Mouse (Mus musculus) testis, postnatal 10 days (tissue): Measurements from ENCODE around the gene Mars2.
A peak's percentile ranks its signal among the peaks of the same experiment; 100 is the strongest.

Experiments
- DNase-seq: peaks from one replicate; pipeline ENCODE4 v3.0.0; 2021; ENCODE audit warnings: low spot score

Gene Mars2

DNA sequence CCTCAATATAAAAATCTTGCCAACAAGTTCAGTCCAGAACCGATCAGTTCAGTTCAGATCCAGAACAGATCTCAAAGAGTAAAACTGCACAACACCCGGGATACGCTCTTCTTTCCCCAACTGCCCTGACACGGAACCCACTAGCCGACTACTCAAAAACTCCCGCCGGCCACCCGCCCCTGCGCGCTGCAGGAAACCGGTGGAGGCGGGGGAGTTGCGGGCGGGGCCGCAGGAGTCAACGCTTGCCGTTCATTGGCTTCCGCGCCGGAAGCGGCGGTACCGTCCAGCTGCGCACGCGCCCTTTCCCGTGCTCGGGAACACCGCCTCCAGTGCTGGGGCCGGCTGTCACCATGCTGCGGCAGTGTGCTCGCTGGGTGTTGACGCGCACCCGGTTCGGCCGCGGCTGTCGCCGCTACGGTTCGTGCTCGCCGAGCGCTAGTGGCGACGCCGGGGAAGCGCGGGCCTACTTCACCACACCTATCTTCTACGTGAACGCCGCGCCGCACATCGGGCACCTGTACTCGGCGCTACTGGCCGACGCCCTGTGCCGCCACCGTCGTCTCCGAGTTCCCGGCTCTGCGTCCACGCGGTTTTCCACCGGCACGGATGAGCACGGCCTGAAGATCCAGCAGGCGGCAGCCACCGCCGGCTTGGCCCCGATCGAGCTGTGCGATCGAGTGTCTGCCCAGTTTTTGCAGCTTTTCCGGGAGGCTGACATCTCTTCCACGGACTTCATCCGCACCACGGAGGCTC, at the start of gene Mars2:
Gene Mars2 (plus strand): TSS at position 288 of the 753 bp plus-strand sequence.
- peak; percentile 98 for DNase-seq

DNA sequence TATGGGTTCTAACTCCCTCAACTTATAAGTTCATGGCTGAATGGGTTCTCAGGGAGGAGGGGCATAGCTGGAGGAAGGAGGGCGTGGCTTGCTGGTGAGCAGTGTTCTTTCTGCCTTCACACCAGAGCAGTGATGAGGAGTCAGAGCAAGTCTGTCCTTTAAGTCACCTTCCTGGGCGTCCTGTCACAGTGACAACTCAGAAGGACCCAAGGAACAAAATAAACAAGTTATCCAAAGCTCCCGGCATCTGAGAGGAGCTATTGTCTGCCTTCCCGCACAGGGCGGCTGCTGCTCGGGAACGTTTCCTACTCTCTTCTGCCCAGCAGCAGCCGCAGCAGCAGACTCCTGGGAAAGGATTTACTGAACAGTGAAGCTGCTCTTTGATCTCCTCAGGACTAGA, 45.0 kb upstream of the Mars2 start:
- no peak for DNase-seq

DNA sequence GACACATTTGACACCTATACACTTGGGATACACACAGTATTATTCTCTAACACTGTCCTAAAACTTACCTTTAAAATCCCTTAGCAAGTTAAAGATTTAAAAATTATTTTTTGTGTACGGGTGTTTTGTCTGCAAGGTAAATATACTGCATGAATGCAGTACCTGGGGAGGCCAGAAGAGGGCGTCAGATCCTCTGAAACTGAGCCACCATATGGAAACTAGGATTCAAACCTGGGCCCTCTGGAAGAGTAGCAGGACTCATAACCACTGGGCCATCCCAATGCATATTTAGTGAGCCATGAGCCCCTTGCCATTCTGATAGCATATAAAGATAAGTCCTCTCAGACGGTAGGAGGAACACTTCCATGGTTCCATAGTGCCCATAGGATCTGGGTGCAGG, 44.2 kb upstream of the Mars2 start:
- DNase-seq, result peak; percentile 68

DNA sequence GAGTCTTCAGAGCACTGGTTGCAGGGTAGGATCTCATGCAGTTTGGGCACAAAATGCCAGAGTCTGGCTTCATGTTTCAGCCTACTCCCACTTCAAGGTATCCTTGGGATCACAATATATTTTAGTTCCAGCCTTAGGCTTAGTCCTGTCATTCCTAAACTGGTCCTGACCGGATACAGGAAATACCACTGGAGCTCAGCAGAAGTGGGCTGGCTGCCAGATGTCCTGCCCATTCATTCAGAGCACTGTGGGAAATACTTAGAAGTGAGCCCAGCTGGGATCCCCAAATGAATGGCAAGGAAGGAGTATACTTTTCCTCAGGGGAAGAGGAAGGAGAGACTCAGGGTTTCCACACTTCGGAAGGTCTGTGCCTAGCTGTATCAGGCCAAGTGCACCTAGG, 43.7 kb upstream of the Mars2 start:
- DNase-seq, result peak; percentile 61

DNA sequence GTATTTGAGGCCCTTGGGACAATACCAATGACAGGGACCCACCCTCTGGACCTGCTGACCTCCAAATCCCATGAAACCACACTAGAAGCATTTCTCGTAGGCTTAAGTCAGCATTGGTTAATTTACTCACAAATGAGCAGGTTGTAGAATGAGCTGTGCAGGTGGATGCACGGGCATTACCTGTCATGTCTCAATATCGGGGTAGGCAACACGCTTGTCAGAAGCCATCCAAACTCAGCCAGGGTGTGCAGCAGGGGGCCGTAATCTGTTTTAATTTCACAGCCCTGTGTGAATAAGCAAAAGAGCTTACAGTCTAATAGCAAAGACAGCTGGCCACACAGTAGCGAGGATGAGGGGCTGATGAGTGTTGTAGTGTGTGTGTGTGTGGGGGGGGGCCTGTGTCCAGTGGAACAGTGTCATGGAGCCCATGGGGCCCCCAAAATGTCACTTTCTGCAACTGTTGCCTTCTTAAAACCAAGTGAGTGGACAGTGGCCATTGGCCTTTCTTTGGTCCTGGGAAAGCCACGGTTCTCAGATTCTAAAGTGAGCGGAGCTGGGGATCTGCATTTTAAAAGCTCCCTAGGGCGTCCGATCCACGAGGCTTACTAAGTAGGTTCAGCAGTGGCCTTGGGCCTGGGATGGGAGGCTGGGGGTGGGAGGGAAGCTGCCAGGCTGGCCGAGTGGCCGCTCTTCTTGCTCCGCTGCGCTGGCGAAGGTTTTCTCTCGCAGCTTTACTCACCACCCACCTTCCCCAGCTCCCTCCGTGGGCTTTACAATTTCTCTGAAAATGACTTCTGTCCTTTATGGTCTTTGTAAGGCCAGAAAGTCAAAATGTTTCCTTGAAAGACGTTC, 42.7 kb upstream of the Mars2 start:
- DNase-seq, result no peak

DNA sequence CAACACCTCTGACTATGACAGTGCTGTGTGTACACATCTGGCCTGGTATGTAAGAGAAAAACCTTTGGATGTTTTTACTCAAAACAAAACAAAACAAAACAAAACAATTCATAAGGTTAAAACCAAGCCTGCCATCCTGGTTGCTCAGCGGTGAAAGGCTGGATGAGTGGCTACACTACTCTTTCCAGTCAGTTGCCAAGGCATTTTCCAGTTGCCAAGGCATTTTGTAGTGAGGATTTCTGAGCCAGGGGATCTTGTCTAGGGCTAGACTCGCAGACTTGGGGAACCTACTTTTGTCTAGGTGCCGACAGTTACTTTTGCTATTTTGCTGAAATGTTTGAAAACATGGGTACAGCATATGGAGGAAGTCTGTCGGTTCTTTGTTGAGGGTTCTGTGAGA, 42.0 kb upstream of the Mars2 start:
- no peak for DNase-seq

DNA sequence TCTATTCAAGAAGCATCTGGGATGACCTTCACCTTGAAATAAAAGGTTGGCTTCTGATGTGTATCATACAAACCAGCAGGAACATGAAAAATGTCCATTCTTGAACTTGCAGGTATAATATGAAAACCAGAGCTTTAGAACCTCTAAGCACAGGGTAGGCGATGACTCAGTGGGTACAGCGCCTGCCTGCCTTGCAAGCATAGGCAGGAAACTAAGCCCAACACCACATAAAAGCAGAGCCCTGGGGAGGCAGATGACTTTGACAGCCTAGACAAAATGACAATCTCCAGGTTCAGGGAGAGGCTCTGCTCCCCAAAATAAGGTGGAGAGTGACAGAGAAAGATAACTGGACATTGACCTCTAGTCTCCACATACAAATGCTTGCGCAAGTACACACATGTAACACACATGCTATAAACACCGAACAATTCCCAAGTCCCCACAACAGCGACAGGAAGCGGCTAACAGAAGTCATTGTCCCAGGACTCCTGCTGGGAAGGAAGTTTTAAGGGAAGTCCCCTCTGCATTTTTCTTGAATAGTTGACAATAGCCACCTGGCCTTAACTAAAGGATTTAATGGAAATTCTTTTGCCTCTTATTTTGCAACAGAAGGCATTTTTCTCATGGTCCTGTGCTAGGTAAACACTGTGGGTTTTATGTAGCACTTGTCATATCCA, 40.5 kb upstream of the Mars2 start:
- DNase-seq, result no peak

DNA sequence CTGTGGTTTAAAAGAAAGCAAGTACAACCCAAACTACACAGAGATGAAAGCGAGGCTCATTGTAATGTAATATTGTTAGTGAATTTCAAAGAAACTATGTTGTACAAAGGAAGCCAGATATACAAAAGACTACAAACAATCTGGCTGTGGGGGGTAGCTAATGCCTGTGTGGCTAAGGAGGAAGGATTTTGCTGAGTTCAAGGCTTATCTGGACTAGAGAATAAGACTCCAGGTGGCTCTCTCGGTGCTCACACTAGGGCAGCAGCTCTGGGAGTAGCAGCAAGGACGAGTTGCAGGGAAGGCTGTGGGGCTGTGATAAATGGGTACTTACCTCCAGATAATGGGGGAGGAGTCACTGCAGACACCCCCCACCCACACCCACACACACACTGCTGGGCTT, 38.3 kb upstream of the Mars2 start:
- DNase-seq, result no peak

DNA sequence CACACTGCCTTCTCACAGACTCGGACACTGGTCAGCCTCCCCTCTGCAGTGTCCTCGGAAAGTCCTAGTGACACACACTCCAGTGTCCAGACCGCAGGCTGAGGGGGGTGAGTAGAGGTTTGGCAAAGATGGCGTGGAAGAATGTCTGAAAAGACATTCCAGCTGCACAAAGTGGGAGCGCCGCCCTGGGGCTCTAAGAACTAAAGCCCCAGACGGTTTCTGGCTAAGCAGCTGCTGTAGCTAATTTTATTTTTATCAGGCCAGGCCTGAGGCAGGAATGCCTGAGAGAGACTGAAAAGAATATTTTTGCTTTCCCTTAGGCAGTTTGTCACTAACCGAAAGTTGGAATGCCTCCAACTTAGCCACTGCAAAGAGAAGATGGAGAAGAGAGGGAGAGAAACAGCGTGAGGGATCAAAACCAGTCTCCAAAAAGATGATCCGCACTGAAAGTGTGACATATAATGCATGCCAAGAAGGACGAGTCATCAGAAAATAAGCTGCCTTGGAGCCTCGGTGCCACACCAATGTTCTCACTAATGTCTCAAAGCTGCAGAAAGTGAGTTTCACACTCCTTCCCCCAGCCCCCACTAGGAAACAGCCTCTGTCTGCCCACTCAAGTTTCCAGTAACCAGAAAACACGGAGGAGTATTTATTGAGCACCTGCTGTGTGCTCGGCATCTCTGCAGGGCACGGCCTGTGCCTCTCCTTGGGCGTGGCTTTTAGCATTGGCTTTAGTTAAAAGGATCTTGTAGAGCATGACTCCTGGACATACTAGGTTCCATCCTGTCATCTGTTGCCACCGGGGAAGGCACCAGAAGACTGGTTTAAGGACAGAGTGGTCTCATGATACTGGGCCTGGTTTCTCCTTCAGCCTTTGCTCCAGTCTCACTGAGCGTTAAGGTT, 34.9 kb upstream of the Mars2 start:
- DNase-seq, result peak; percentile 60

DNA sequence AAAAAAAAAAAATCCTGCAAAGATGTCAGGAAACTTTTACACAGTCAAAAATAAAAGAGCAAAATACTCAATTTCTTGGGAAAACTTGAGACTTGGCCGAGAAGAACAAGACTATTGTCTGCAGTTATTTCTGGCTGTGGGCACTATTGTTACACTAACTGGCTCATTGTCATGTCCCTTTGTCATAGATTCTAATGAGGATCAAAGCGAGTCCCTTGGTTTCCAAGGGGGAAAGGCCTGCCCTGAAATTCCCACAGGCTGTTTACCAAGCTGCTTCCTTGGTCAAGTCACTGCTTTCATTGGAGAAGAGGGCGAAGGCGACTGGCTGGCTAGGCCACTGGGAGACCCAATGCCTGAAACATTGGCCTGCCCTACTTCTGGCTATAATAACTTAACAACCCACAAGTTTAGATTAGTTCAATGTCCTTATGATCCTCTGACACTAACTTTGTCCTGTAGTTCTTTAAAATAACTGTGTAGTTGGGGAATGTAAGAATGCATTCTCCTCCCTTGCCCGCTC, 31.1 kb upstream of the Mars2 start:
- no peak for DNase-seq

DNA sequence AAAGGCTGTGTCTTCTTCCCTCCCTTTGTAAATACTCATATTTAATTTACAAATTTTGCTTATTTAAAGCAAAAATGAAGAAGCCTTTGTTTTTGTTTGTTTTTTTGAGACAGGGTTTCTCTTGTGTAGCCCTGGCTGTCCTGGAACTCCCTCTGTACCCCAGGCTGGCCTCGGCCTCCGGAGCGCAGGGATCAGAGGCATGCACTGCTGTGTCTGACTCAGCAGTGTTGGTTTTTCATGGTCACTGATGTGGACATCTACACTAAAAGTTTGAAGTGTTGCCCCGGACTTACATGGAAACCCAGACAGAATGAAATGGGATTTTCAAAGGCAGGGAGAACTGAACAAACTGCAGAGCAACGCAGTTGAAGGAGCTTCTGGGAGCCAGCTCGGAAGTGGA, 29.4 kb upstream of the Mars2 start:
- DNase-seq, result no peak

DNA sequence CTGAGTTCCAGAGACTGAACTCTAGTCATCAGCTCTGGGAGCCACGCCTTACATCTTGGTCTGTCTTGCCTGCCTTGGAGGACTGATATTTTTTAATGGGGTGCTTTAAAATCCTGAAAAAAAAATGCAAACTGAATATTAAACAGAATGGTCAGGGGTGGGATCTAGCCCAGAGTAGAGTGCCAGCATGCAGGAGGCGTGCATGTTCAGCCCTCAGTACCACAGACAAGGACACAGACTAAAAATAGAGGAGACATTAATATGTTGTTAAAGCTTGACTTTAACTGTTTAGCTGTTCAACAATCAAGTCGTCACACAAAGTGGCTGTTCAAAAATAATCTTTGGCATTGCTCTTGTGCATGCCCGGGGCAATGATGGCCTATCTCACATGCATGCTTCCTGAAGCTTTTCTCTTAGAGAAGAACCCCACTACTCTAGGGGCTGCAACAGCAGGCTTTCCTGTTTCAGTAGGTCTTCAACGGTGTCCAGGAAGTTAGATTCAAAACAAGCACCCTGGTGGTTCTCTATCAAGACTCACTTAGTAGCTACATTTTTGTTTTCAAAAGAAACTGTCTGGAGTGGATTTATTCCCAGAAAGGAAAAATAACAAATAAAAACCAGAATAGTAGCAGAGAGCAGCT, 28.4 kb upstream of the Mars2 start:
- DNase-seq, result no peak

DNA sequence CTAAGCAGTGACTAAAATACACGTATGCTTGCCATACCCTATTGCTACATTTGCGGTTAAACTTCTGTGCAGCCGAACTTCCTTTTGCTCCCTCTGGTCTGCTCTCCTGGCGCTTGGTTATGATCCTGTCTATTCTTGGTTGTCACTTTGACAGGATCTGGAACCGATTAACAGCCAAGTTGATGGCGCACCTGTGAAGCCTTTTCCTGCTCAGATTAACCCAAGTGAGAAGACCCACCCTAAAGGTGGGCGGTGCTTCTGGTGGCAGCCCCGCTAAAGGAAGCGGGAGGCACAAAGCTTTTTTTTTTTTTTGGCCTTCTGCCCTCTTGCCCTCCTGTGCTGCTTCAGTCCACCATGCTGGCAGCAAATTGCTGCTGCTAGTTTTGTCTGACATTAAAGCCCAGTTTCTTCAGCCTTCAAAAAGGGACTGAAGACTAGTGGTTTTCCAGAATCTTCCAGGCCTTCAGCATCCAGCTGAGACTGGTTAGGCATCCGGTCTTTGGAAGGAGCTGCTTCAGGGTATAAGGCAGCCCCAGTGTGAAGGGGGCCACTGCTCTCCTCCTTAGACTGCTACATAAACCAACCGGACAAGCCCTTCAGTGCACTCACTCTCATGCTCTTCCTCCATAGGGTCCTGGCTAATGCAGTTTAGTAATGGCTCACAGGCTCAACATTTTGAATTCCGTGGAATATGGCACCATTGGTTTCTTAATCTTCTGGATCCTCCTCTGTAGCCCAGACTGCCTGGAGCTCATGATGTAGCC, 26.6 kb upstream of the Mars2 start:
- DNase-seq, result no peak

DNA sequence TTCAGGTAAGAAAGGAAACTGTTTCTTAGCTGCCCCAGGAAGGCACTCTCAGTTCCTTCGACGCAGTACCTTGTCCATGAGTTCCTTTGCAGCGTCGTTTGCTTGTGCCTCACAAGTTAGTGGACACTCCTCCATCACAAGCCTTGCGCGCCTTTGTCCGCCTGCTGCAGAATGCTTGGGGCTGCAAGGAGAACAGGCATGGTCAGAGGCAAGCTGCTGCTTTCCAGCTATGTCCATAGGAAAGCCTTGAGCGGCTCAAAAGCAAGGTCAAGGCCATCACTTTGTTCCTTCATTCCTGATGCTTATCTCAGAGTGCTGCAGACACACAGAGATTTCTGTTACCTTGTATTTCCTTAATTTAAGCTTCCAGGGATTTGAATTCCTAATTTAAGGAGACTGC, 25.9 kb upstream of the Mars2 start:
- DNase-seq, result peak; percentile 41

DNA sequence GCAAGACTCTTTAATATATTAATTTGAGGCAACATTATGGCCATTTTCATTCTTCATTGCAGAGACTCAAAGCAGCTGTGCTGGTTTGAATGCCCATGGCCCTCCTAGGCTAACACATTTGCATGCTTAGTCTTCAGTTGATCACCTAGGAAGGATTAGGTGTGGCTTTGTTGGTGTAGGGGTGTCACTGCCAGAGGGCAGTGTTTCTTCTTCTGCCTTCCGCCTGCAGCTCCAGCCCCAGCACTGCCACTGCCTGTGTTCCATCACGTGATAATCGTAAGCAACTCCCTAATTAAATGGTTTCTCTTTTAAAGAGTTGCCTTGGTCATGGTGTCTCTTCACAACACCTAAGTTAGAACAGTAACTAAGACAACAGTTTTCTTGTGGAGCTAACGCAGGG, 24.2 kb upstream of the Mars2 start:
- no peak for DNase-seq

DNA sequence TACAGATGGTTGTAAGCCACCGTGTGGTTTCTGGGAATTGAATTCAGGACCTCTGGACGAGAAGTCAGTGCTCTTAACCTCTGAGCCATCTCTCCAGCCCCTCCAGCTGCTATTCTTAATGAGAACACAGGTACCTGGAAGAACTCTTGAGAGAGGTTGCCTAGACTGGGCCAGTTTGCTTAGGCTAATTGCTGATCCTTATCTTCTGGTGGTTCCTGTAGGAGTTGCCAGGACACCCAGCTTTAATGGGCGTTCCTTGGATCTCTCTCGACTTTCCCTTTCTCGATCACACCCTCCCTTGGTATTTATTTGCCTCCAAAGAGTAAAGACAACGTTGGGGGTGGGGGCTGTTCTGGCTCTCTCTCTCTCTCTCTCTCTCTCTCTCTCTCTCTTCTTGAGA, 23.5 kb upstream of the Mars2 start:
- DNase-seq, result no peak

DNA sequence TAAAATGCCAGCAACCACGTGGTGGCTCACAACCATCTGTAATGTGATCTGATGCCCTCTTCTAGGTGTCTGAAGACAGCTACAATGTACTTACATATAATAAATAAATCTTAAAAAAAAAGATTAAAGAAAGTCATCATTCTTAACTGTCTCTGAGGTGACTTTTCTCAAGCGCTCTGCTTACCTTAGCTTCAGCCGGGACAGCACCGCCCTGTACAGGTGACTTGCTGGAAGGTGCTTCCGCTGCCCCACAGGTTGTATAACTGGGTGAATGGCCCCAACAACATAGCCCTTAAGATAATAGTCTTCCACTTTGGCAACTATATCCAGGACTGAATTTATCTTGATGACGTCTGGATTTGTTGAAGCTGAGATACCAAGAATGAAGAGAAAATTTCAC, 23.0 kb upstream of the Mars2 start:
- DNase-seq, result no peak

DNA sequence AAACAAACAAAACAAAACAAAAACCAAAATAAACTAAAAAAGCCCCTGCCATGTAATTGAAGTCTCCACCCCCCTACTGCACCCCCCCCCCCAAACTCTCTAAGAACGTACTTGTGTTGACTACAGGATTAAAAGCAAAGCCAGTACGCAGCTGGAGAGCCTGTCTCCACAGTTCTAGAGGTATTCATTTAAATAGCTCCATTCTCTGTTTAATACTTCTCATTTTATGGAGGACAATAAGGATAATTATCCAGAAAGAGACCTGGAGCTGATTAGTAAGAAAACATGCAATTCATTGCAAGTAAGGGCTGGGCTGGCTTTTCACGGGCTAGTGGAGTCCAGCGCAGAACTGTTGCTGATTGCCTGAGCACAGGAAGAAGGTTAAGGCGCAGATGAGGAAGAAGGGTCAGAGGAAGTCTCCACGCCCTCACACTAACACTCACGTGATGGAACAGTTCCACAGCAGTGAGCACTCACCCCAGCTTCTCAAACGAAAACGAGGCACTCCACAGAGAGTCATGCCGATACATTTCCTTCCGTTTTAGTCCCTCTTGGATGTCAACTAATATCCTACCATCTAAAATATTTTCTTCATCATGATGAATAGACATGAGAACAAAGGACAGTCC, 21.7 kb upstream of the Mars2 start:
- peak; percentile 31 for DNase-seq

DNA sequence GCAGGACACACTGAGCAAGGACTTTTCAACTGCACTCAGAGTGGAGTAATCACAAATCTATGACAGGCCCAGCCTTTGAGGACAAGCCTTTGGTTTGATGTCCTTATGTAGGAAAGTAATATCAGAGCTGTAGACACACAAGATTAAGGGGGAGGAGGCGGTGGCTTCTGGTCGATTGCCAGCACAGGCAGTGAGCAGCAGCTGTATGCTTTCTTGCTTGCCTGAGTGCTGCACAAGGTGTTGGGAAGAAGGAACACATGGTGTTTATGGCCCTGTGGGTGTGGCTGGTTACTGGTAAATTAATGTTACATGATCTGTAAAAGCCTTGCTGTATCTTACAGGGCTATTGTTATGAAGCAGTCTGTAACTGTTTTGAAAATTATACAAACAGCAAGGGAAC, 19.8 kb upstream of the Mars2 start:
- DNase-seq, result peak; percentile 62

DNA sequence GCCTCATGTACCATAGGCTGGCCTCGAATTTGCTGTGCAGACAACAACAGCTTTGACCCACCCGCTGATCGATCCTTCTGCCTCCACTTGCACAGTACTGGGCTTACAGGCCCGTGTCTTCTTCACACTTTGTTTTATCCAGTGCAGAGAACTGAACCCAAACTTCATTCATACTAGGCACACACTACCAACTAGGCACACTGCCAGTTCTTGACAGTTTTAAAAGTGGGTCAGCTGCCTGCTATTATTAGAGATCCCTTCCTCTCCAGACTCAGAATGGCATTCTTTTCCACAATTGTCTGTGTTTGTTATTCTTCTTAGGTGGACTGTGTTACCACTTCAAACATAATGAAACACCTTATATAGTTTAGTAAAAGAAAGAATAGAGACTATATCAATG, 15.6 kb upstream of the Mars2 start:
- no peak for DNase-seq
